Mouse (Mus musculus): ENCODE results near the gene Specc1l.
A peak's percentile ranks its signal among the peaks of the same experiment; 100 is the strongest.
"Not testable (repeated sequence)": the region's sequence is repeated elsewhere in the genome, so short reads cannot be mapped to it uniquely, and the experiment has no call there.

Specc1l gene

DNA sequence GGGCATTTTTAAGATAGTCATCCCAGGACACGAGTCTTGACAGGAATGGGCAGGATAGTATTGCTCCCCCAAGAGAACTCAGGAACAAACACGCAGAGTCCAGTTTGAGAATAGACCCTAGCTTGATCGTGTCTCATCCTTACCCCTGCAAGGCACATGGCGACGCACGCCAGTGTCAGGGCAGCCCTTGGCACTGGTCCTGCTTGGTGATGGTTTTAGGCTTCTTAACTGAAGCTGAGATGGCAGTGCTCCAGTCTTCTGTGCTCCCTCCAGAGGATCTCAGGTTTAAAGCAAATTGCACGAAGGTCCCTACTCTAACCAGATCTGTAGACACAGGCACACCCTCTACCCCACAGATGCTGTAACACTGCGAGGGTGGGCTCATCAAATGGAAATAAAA is 103.9 kb downstream of the Specc1l start:
- DNase-seq (ENCODE audit: low spot score in 2 of 2), result no peak

DNA sequence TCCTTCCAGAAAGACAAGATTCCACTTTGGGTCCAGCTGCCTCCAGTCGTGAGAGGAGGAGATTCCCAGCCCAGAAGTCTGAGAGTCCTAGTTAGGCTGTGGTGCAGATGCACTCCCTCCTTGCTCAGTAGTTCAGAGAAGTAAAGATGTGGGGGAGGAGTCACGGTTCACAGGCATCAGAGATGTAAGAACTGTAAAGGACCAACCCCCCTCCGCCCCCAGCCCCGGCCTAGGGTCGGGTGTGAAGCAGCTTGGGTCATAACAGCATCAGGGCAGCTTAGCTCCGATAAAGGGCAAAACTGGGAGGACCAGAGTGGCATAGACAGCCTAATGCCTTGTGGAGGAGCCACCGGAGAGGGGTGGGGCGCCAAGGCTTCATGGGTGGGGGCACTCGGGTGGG is 104.6 kb downstream of the Specc1l start:
- no peak for DNase-seq (ENCODE audit: low spot score in 2 of 2)

DNA sequence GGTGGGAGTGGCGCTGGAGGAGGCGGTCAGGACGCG is 104.8 kb downstream of the Specc1l start, which contains the start of gene Adora2a:
Gene Adora2a, plus strand, starts transcription at position 6 of the 36 bp plus-strand sequence.
- no peak for DNase-seq (ENCODE audit: low spot score in 2 of 2)

DNA sequence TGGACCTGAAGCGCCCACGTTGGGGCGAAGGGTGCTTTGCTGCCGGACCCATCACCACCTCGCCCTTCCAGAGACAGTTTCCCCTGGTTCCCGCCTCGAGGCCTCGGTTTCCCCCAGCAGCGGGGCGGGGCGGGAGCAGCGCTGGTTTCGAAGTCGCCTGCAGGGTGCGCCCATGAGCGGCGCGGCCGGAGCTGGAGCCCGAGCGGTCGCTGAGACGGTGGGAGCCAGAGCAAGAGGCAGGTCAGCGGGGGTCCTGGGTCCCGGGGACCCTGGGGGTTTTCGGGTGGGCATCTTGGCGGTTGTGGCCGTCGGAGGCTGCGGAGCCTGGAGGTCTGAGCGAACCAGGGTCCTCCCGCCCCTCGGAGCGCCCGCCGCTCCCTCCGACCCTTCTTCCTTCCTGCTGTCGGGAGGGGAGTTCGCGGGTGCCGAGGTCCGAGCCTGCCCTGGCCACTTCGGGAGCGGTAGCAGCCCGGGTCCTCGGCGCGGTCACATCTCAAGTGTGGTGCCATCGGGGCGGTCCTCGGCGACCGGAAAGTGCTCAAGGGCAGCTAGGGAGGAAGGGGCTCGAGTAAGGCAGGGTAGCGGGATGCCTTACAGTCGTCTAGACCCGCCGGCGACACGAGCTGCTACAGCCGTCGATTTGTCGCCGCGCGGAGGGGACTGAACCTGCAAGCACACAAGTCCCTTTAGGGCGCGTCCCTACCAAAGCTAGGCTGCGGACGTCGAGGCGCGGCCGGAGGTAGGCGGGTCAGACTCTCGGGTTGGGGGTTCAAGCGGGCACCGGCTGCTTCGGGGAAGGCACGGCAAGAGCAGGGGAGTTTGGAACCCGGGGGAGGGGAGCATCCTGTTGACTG is 105.3 kb downstream of the Specc1l start:
- DNase-seq (ENCODE audit: low spot score in 2 of 2), result peak; percentile 62 to 70

DNA sequence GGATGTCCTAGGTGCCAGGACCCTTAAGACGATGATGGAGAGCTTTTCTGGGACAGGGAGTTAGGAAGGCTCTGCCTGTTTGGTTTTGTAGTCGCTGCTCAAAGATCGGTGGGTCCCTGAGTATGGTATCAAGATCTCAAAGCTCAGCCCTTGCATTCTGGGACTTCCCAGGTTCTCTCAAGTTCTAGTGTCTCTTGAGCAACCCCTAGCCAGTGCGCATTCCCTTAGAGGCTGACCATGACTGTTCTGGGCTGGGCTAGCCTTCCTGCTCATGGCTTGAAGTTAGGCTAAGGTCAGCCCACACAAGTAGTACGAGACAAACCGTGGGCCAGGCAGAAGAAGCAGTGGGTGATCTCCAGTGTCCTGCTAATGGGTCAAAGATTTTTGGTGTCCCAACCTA is 106.3 kb downstream of the Specc1l start:
- no peak for DNase-seq (ENCODE audit: low spot score in 2 of 2)

DNA sequence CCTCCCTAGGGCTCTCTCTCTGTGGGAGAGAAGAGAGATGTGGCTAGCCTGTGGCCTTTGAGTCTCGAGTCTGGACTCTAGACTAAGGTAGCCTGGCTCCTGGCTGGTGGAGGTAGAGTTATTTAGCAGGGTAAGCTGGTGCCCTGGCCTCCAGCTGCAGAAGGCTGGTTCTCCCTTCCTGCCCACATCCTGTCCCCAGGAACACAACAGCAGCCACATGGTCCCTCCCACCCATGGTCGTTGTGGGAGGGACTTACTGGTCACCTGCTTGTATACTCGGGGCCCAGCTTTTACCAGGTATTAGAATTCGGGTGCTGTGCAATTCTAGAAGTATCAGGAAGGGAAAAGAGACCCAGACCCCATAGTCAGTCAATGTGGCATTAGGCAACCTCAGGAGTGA is 108.4 kb downstream of the Specc1l start:
- no peak for DNase-seq (ENCODE audit: low spot score in 2 of 2)

DNA sequence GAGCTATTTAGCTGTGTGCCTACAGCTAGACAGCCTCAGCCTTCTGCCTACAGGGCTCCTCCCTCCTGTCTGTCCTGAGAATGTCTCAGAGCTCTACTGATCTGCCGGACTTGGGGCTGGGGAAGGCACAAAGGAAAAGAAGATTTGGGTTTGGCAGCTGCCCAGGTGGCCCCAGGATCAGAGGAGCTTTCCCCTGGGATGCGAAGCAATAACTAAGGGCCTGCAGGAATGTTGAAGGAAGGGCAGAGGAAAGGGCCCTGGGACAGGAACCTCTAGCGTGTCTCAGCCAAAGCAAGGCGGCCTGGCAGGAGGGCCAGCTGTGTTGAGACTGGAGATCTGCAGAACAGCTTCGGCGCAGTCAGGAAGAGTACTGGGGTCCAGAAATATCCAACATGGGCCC is 111.1 kb downstream of the Specc1l start:
- DNase-seq (ENCODE audit: low spot score in 2 of 2), result no peak

DNA sequence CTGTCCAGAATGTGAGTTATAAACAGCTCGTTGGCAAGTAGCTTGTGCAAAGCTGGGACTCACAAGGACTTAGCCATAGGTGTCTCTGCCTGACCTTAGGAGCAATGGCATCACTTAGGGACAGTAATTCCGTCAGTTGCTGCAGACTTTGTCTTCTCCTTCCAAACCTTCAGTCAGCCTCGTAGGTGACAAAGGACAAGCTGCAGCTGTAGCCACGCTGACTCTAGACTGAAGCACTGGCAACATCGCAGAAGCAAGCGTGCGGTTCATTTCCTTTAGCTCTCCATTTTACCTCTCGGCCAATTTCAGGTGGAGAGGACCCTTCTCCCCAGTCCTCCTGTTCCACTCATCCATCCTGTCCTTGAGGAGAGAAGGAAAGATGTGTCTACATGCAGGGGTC is 112.1 kb downstream of the Specc1l start:
- no peak for DNase-seq (ENCODE audit: low spot score in 2 of 2)

DNA sequence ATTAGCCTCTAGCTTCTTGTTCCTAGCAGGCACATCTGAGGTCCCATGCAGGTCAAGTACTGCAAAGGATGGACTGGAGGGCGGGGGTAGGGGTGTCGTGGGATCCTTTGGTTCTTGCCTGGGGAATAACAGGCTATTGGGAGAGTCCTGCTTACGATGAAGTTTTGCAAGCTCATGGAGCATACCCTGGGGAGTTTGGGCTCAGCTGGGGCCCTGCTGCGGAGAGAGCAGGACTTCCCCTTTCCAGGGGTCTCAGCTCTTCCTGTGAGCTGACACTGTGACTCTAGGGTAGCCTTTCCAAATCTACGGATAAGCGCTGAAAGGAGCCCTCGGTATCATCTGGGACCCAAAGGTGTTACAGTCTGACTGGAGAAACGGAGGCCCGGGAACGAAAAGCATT is 112.5 kb downstream of the Specc1l start:
- DNase-seq (ENCODE audit: low spot score in 2 of 2), result no peak

DNA sequence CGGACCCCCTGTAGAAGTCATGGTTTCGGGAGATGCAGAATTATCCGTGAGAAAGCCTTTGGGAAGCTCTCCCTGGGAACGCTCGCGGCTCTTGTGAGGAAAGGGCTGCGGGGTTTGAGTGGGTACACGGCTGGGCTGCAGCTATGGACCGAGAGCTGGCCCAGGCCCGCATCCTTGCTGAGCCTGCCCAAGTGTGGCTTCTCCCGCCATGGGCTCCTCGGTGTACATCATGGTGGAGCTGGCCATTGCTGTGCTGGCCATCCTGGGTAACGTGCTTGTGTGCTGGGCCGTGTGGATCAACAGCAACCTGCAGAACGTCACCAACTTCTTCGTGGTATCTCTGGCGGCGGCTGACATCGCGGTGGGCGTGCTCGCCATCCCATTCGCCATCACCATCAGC is 113.9 kb downstream of the Specc1l start:
- no peak for DNase-seq (ENCODE audit: low spot score in 2 of 2)

DNA sequence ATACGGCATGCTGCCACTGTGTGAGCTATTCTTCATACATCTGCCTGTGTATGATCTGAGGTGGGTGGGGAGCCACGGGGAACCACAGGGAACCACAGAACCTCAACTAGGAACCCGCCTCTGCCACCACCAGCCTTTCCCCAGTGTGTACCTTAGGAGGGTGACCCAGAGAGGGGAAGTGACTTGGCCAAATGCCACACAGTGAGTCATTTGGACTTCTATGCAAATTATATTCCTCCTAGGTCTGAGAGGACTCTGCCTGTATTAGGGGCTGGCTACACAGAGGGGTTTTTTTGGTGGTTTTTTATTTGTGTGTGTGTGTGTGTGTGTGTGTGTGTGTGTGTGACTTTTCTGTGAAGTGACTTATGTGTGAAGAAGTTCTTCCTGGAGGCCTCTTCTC is 114.7 kb downstream of the Specc1l start:
- peak in 1 of 2 experiments; percentile 45 for DNase-seq (ENCODE audit: low spot score in 2 of 2)

DNA sequence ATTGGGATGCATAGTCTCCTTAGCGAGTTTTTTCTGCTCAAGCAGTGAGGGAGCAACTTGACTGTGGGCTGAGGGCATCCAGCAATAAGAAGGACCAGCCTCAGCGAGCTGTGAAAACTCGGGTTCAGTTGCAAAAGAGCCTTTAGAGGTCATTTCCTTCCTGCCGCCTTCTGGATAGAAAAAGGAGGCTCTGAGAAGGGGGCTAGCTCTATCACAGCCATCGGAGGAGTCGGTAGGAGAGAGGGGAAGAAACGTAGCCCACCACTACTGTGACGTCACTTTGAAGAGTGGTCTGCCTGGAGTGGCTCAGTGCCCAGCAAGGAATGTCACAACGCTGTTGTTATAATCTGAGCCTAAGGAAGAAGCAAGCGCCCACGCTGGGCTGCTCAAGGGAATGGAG is 115.2 kb downstream of the Specc1l start:
- DNase-seq (ENCODE audit: low spot score in 2 of 2), result no peak

DNA sequence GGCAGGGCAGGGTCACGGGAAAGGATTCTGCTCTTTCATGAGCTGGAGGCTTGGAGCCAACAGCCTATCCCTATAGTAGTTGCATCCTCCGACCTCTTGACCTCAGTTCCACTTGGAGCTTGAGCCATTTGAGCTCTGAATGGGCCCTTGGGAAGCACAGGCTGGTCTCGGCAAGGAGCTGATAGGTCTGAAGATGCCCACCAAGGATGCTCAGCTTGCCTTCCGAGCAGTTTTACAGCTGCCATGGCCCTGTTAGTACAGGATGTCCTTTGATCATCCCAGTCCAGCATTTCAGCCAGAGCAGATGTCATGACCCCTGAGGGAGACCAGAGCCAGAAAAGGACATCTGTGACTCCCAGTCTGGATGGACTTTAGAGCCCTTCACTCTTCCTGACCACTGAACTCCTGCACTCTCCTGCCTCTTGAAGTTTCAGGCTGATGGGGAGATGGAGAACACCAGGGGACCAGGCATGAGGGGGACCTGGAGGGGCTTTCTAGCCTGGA is 116.4 kb downstream of the Specc1l start:
- DNase-seq (ENCODE audit: low spot score in 2 of 2), result no peak

DNA sequence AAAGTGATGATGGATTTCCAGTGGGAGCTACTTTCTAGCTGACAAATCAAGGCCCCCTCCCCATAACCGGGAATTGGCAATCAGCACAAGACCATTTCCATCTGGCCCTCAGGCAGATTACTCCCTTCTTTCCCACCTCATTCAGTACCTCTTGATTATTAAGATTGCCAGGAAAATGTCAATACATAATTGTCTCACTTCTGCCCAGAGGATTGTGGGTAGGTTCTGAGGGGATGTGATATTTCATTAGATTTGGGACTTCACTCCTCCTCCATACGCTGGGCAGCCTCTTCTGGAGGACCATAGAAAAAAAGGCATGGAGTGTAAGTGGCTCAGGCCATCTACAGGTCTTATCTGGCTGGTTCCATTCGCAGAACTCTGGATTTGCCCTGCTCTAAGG is 120.4 kb downstream of the Specc1l start:
- no peak for DNase-seq (ENCODE audit: low spot score in 2 of 2)

DNA sequence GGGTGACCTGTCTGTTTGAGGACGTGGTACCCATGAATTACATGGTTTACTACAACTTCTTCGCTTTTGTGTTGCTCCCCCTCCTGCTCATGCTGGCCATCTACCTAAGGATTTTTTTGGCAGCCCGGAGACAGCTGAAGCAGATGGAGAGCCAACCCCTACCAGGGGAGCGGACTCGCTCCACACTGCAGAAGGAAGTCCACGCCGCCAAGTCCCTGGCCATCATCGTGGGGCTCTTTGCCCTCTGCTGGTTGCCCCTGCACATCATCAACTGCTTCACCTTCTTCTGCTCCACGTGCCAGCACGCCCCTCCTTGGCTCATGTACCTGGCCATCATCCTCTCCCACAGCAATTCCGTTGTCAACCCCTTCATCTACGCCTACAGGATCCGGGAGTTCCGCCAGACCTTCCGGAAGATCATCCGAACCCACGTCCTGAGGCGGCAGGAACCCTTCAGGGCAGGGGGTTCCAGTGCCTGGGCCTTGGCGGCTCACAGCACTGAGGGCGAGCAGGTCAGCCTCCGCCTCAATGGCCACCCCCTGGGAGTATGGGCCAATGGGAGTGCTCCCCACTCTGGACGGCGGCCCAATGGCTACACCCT is 121.4 kb downstream of the Specc1l start:
- no peak for DNase-seq (ENCODE audit: low spot score in 2 of 2)

DNA sequence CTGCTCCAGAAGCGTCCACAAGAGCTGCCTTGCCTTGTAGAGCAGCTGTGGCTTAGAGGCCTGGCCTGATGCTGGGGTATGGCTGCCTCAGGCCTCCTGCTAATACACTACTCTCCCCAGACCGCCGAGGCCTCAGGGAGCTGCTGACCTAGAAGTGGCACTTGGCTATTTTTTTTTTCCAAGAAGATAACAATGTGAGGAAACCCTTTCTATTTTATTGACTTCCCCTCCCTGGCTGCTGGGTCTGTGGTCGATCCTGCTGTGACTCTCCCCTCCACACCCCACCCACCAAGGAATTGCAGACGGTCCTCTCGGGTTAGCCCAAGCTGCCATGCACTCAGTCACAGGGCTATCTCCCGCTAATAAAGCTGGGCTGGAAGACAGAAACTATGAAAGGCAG is 122.3 kb downstream of the Specc1l start:
- DNase-seq (ENCODE audit: low spot score in 2 of 2), result no peak

DNA sequence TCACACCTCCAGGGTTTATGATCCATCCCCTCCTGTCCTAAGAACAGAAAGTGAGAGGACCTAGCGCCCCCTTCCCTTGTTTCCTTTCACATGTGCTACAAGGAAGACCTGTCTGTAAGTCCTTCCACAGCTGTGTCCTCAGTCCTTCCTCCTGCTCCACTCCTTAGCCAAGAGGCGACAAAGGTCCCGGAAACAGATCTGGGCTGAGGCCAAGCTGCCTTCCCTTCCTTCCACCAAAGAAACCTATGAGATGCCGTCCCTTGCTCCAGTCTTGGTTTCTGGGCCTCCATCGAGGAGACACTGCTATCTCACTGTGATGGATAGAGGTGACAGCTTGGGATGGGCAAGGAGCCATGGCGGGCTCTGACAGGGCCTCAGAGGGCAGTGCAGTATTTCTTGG is 123.2 kb downstream of the Specc1l start:
- no peak for DNase-seq (ENCODE audit: low spot score in 2 of 2)

DNA sequence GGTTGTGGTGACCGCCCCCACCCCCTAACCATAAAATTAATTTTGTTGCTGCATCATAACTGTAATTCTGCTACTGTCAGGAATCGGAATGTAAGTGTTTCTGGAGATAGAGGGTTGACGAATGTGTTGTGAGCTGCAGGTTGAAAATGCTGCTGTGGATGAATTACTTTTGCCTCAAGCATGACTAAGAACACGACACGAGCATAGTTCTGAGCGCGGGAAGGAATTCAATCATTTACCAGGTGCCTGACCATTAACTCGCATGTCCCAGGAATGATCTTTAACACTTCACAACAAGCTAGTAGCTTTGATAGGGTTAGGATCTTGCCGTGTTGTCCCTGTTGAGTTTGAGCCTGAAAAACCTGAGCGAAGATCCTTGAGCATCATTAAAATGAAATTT is 125.4 kb downstream of the Specc1l start:
- no peak for DNase-seq (ENCODE audit: low spot score in 2 of 2)

DNA sequence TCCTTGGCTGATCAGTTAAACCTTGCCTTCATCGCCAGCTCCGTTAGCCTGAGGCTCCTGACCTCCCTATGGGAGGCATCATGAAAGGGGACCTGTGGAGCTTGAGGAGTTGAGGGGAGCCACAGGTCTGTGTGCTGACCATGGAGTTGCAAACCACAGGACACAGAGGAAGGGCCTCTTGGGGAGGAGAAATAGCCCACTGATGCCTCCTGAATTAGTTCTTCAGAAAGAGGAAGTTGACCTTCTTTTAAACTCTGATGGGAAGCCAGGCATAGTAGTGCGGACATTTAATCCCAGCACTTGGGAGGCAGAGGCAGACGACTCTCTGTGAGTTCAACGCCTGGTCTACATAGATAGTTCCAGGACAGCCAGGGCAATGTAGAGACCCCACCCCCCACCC is 127.0 kb downstream of the Specc1l start:
- no peak for DNase-seq (ENCODE audit: low spot score in 2 of 2)

DNA sequence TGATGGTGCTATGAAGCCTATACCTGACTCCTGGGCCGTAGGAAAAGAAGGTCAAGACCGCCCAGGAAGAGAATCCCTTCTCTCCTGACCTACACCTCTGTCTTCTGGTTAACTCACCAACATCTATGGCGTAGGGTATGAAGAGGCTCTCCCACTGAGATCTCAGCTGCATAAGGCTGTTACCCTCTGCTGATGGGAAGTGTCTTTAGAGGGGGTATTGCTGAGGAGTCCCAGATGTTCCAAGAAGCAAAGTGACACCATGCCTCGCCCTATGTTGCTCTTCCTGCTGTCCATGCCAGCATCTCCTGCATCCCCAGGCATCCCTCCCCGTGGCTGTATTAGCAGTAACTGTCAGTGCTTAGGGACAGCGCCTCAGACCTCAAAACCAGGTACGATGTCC is 127.5 kb downstream of the Specc1l start:
- no peak for DNase-seq (ENCODE audit: low spot score in 2 of 2)

DNA sequence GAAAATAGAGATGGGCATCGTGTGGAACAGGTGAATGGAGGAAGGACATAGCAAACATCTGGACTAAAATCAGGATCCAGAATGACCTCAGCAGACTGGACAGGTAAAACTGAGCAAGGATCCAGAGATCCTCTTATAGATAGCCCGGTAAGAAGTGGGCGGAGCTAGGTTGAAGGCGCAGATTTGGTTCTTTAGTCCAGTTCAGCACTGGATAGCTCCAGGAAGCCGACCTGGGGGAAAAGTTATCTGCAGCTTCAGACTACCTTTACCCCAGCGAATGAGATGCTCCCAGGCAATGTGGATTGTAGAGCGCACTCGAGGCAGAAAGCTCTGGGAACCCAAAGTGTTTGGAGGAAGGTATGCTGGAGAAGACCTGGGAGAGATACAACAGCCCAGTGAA is 130.1 kb downstream of the Specc1l start:
- DNase-seq (ENCODE audit: low spot score in 2 of 2), result no peak

DNA sequence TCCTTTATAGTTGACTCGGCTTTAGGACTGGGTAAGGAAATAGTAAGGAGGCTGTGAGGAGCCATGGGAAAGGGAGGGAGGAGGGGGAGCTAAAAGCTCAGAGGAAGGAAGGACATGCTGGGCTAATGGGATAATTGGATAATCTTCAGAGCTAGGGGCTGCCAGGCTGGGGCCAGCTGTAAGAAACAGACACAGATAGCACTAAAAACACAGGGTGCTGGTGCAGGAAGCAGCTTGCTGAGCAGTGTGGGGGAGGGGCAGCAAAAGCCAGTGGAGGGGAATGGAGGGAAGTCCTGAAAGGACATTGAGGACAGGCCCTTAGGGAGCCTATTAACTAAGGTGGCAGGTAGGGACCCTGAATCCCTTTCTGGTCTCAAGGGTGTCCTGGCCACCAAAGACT is 132.7 kb downstream of the Specc1l start:
- not testable (repeated sequence) for DNase-seq (ENCODE audit: low spot score in 2 of 2)

DNA sequence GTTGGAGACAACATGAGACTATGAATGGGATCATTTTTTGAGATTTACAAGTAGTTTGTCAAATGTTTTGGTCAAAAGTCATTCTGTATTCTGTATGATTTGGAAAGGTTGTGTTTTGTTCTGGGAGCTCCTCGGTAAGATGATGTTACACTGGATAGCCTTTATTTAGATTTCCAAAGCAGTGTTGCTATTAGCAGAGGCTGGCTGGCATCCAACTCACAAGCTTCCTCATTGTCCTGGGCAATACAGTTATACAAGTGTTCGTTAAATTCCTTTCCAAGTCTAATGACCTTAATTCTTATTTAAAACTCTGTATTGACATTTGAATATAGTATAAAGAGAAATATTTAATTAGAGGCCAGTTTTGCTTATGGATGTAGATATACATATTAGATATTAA is 133.4 kb downstream of the Specc1l start:
- DNase-seq (ENCODE audit: low spot score in 2 of 2), result no peak

DNA sequence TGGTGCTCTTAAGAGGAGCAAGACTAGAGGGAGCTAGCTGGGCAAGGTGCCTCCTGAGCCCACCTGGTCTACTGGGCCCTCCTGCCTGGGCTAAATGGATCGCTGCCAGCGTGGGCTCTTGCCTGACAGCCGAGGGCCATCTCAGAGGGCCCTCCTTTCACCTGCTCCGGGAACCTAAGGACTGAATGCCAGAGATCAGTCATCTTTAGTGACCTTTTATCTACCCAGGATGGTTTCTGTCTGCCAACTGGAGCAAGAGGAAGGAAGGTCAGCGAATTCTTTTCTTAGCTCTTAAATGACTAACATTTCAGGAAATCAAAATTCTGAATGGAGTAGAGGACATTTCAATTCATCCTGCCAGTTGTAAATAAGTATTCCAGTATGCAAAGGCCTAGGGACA is 138.7 kb downstream of the Specc1l start:
- no peak for DNase-seq (ENCODE audit: low spot score in 2 of 2)

All from spleen, postnatal 14 days (tissue).